Mouse (Mus musculus) forebrain, embryonic 10.5 days (tissue): ENCODE measurements around the gene Fmo5. TPM values are rescaled to one million over a fixed set of nuclear protein-coding genes. Genes with fewer than 3 reads are reported as not detected.

Experiments used
- DNase-seq: peaks from one replicate; pipeline ENCODE4 v3.0.0-alpha.2; 2017; ENCODE audit warnings: low spot score; ENCODE audit errors: extremely low spot score
- H3K27ac ChIP-seq: fragments of 300-500 bp; sonication (generic); 2 replicates; pipeline ENCODE4 v1.5.1; 2016; ENCODE audit warnings: mild to moderate bottlenecking
- H3K27me3 ChIP-seq: fragments of 300-500 bp; sonication (generic); 2 replicates; pipeline ENCODE4 v1.6.1; 2016; ENCODE audit warnings: mild to moderate bottlenecking; ENCODE audit not compliant: poor library complexity, severe bottlenecking
- H3K36me3 ChIP-seq: fragments of 300-500 bp; sonication (generic); replicated peaks from 2 replicates; pipeline ENCODE4 v1.6.1; 2016; ENCODE audit warnings: mild to moderate bottlenecking, moderate library complexity
- H3K4me1 ChIP-seq: fragments of 300-500 bp; sonication (generic); 2 replicates; pipeline ENCODE4 v1.6.1; 2016
- H3K4me3 ChIP-seq: fragments of 300-500 bp; sonication (generic); 2 replicates; pipeline ENCODE4 v1.5.1; 2016; ENCODE audit warnings: mild to moderate bottlenecking, moderate library complexity
- H3K9me3 ChIP-seq: fragments of 300-500 bp; sonication (generic); 2 replicates; pipeline ENCODE4 v1.6.1; 2016; ENCODE audit warnings: mild to moderate bottlenecking, moderate library complexity
- WGBS: fragments of 180-500 bp; shearing (Covaris S2); methylation state at CpG from one replicate; pipeline ENCODE4 v1.1.7; 2016; 5-methylcytosine and 5-hydroxymethylcytosine counted together
- polyA plus RNA-seq: library from polyadenylated mRNA; unstranded; fragments of >200 nt; fragmentation: Nextera tagmentation; extraction: Ambion mirVana; gene quantifications from 2 replicates; pipeline ENCODE4 v1.2.1, GENCODE M21; 2016

The Fmo5 gene
- polyA plus RNA-seq, 1 experiment from 2014 or later, result 0.86 TPM

- H3K4me3 ChIP-seq, result no peak overlapping the region
- no peak overlapping the region for H3K27ac ChIP-seq
- peaks cover 6% of the 10 kb centered on the region for H3K4me1 ChIP-seq
- H3K36me3 ChIP-seq, result no peaks in the 10 kb centered on the region
- H3K27me3 ChIP-seq, result peaks cover 6% of the 10 kb centered on the region; the same call in 1 of the 2 replicates
- WGBS, result 43% methylated on average over 1 of the region's 1 CpGs
- no peaks in the 10 kb centered on the region for H3K9me3 ChIP-seq
- DNase-seq, result no peak
Observed at GRCm38 (mm10) chr3:97615154-97615553, 13.4 kb upstream of the Fmo5 start.

DNA sequence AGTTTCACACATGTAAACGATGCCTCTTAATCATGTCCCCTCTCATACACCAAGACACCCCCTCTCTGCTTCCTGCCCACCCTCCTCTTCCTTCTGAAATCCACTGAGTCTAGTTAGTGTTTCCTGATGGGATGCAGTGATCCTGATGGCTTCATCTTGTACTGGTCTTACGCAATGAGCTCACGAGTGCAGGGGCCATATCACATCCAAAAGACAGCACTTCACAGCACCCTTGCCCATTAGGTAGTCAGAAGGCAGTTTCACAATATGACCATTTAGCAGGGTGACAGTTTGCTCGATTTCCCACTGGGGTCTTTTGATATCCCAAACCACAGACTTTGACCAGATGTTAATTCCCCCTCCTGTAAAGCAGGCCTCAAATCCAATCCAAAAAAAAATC lies 12.7 kb upstream of the Fmo5 start:
- no peak overlapping the region for H3K4me3 ChIP-seq
- DNase-seq, result no peak
- H3K27ac ChIP-seq, result no peak overlapping the region
- H3K27me3 ChIP-seq, result peaks cover 6% of the 10 kb centered on the region; the same call in 1 of the 2 replicates
- H3K9me3 ChIP-seq, result no peaks in the 10 kb centered on the region
- WGBS, result 87% methylated on average over 4 of the region's 4 CpGs
- no peaks in the 10 kb centered on the region for H3K4me1 ChIP-seq
- H3K36me3 ChIP-seq, result no peaks in the 10 kb centered on the region

GRCm38 (mm10) chr3:97617091-97617825 lies 11.3 kb upstream of the Fmo5 start:
- no peaks in the 10 kb centered on the region for H3K9me3 ChIP-seq
- no peak overlapping the region for H3K27ac ChIP-seq
- DNase-seq, result no peak
- H3K27me3 ChIP-seq, result peaks cover 5% of the 10 kb centered on the region; the same call in 1 of the 2 replicates
- no peaks in the 10 kb centered on the region for H3K4me1 ChIP-seq
- H3K4me3 ChIP-seq, result no peak overlapping the region
- H3K36me3 ChIP-seq, result no peaks in the 10 kb centered on the region
- 94% methylated on average over 18 of the region's 19 CpGs for WGBS

DNA sequence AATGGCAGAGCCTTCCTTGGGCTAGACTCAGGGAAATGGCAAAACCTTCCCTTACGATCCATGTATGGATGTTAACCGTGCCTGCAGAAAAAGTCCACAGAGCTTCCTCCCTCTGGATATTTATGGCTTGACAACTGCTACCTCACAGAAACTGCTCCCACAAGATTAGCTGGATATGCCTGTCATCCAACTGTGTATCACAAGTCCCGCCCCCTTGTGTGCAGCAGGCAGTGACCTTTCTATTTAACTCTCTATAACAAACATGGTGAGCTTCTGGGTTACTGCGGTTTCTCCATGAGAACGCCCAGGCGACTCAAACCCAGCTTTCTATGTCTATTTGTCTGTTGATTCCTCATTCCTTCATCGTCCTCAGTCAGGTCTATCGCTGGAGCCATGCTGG lies 10.7 kb upstream of the Fmo5 start:
- H3K9me3 ChIP-seq, result no peaks in the 10 kb centered on the region
- no peak overlapping the region for H3K4me3 ChIP-seq
- no peak for DNase-seq
- H3K27ac ChIP-seq, result no peak overlapping the region
- no peaks in the 10 kb centered on the region for H3K27me3 ChIP-seq
- no peaks in the 10 kb centered on the region for H3K36me3 ChIP-seq
- 90% methylated on average over 8 of the region's 8 CpGs for WGBS
- no peaks in the 10 kb centered on the region for H3K4me1 ChIP-seq

DNA sequence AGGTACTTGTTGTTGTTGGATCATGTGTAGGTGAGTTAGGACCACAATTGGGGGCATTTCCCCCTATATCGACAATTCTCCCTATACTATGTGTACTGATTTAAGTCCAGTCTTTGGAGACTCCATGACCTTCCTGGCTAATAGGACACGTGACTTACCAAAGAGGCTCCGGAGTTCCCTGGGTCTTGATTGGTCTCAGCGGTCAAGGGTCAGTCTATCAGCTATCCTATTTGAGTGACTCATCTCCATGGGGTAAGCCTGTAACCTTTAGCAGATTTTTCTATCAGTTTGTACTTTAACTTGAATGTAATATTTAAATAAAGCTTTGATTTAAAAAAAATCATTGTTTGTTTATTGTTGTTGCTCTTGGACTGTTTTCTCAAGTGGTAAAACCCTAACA lies 7.9 kb upstream of the Fmo5 start:
- H3K4me1 ChIP-seq, result no peaks in the 10 kb centered on the region
- DNase-seq, result no peak
- H3K27me3 ChIP-seq, result no peaks in the 10 kb centered on the region
- WGBS, result 90% methylated on average over 4 of the region's 4 CpGs
- H3K9me3 ChIP-seq, result no peaks in the 10 kb centered on the region
- H3K27ac ChIP-seq, result no peak overlapping the region
- H3K4me3 ChIP-seq, result no peak overlapping the region
- H3K36me3 ChIP-seq, result no peaks in the 10 kb centered on the region

DNA sequence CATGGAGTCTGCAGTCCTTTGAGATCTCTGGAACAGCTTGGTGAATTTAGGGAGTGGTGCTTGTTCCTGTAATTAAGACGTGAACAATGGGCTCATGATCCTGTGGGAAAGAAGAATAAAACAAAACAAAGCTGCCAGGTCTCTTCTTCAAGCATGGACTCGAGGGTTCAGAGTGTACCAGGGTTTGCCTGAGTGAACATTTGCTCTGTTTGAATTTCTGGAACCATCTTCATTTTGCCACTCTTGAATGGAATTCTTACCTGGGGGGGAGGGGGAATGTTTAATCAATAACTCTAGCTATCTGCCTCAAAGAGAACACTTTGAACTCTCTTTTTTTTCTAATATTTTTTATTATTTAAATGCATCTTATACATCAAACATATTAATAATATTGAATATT lies 4.0 kb upstream of the Fmo5 start:
- Histone ChIP-seq H3K27ac (no peak overlapping the region), H3K9me3 (no peaks in the 10 kb centered on the region), H3K4me3 (no peak overlapping the region), H3K27me3 (0 out of 2 replicates have a peak, but pooled peaks cover 4% of the 10 kb centered on the region), H3K4me1 (peaks cover 10% of the 10 kb centered on the region), H3K36me3 (no peaks in the 10 kb centered on the region)
- 40% methylated on average over 2 of the region's 2 CpGs for WGBS
- no peak for DNase-seq

GRCm38 (mm10) chr3:97627893-97628292 lies 711 bp upstream of the Fmo5 start:
- Histone ChIP-seq H3K36me3 (no peaks in the 10 kb centered on the region), H3K27ac (no peak overlapping the region), H3K27me3 (peaks cover 8% of the 10 kb centered on the region; the same call in 1 of the 2 replicates), H3K4me1 (peaks cover 10% of the 10 kb centered on the region), H3K9me3 (no peaks in the 10 kb centered on the region), H3K4me3 (peak overlapping the region; percentile 48; the same call in 1 of the 2 replicates)
- no peak for DNase-seq
- 84% methylated on average over 7 of the region's 7 CpGs for WGBS

GRCm38 (mm10) chr3:97629941-97630340 lies 1.3 kb downstream of the Fmo5 start:
- H3K27me3 ChIP-seq, result peaks cover 8% of the 10 kb centered on the region; the same call in 1 of the 2 replicates
- H3K4me1 ChIP-seq, result peaks cover 10% of the 10 kb centered on the region
- no peaks in the 10 kb centered on the region for H3K9me3 ChIP-seq
- H3K36me3 ChIP-seq, result no peaks in the 10 kb centered on the region
- no peak for DNase-seq
- 86% methylated on average over 4 of the region's 4 CpGs for WGBS
- no peak overlapping the region for H3K4me3 ChIP-seq
- no peak overlapping the region for H3K27ac ChIP-seq

DNA sequence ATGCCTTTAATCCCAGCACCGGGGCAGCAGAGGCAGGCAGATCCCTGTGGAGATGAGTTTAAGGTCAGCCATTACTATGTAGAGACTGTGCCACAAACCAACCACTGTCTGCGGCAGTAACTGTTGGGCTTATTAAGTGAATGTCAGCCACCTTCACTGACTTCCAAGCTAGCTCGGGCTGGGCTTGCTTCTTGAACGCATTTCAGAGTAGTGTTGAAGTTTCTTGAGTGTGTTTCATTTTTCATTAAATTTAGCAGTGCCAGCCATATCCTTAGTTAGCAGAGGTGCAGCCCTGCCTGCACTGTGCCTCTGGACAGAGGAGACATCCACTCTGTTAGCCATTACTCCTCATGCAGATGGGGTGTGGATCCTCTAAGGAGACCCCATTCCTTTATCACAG lies 2.1 kb downstream of the Fmo5 start:
- peaks cover 8% of the 10 kb centered on the region; the same call in 1 of the 2 replicates for H3K27me3 ChIP-seq
- no peak overlapping the region for H3K4me3 ChIP-seq
- H3K27ac ChIP-seq, result no peak overlapping the region
- H3K36me3 ChIP-seq, result no peaks in the 10 kb centered on the region
- H3K4me1 ChIP-seq, result peaks cover 10% of the 10 kb centered on the region
- H3K9me3 ChIP-seq, result no peaks in the 10 kb centered on the region
- DNase-seq, result no peak
- 90% methylated on average over 4 of the region's 4 CpGs for WGBS

DNA sequence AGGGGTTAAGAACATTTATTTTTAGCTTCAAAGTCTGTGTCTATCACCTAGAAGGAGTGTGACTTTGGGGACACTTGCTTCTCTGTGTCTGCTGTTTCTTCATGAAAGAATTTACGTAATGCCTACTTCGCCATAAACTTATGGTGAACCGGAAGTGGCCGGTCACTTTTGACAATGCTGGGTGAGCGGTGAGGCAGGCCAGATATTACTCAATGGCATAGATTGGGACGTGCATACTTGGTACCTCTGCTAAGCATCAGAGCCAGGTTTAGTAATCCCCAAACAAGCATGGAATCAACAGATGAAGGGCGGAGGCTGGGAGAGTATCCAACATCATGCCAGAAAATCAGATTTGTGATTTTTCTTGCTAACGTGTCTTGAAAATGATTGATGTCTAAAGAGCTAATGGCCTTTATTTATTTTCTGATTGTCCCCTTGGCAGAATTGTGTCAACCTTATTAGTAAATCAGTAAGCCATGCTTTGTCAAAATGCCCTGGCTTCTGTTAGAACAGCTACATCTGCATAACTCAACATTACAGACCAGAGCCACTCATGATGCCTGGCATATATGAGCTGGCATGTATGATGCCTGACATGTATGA lies 2.8 kb downstream of the Fmo5 start:
- Histone ChIP-seq H3K4me1 (peaks cover 10% of the 10 kb centered on the region), H3K4me3 (no peak overlapping the region), H3K27me3 (peaks cover 8% of the 10 kb centered on the region; the same call in 1 of the 2 replicates), H3K9me3 (no peaks in the 10 kb centered on the region), H3K36me3 (no peaks in the 10 kb centered on the region), H3K27ac (no peak overlapping the region)
- DNase-seq, result no peak
- 90% methylated on average over 8 of the region's 8 CpGs for whole genome bisulfite sequencing

GRCm38 (mm10) chr3:97633456-97633855 lies 4.9 kb downstream of the Fmo5 start:
- Histone ChIP-seq H3K4me1 (peaks cover 6% of the 10 kb centered on the region), H3K36me3 (no peaks in the 10 kb centered on the region), H3K4me3 (no peak overlapping the region), H3K27me3 (peaks cover 8% of the 10 kb centered on the region; the same call in 1 of the 2 replicates), H3K9me3 (no peaks in the 10 kb centered on the region), H3K27ac (no peak overlapping the region)
- WGBS, result 86% methylated on average over 4 of the region's 4 CpGs
- no peak for DNase-seq

DNA sequence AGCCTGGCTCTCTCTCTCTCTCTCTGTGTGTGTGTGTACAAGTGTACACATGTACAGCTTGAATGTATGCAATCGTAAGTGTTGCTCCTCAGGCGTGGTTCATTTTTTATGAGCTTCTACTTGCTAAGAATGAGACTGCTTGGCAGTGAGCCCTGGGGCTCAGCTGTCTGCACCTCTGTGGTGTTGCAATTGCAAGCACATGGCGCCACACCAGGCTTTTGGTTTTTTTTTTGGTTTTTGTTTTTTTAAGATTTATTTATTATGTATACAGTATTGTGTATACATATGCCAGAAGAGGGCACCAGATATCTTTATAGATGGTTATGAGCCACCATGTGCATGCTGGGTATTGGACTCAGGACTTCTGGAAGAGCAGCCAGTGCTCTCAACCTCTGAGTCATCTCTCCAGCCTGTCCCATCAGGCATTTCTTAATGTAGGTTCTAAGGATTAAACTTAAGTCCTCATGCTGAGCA lies 5.7 kb downstream of the Fmo5 start:
- Histone ChIP-seq H3K27me3 (peaks cover 7% of the 10 kb centered on the region; the same call in 1 of the 2 replicates), H3K4me1 (no peaks in the 10 kb centered on the region), H3K9me3 (no peaks in the 10 kb centered on the region), H3K4me3 (no peak overlapping the region), H3K36me3 (no peaks in the 10 kb centered on the region), H3K27ac (no peak overlapping the region)
- WGBS, result 86% methylated on average over 3 of the region's 3 CpGs
- no peak for DNase-seq

DNA sequence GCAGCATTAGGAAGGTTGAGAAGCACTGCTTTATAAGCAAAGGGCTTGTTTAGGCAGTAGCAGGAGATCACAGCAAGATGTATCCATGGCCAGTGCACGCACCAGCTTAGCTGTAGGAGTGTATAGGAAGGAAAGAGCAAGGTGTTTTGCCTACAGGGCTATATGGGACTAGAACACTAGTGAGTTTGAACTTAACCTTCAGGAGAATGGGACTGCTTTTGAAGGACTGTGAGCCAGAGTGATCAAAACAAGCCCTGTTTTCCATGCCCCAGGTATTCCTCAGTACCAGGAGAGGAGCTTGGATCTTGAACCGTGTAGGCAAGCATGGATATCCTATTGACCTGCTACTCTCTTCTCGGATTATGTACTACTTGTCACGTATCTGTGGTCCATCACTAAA lies 12.8 kb downstream of the Fmo5 start:
- 94% methylated on average over 4 of the region's 4 CpGs for WGBS
- no peak overlapping the region for H3K4me3 ChIP-seq
- no peak for DNase-seq
- H3K4me1 ChIP-seq, result no peaks in the 10 kb centered on the region
- no peaks in the 10 kb centered on the region for H3K27me3 ChIP-seq
- H3K9me3 ChIP-seq, result no peaks in the 10 kb centered on the region
- H3K36me3 ChIP-seq, result no peaks in the 10 kb centered on the region
- no peak overlapping the region for H3K27ac ChIP-seq
